Mouse (Mus musculus): ENCODE measurements around the gene Gm49340. TPM values are rescaled to one million over a fixed set of nuclear protein-coding genes. Genes with fewer than 3 reads are reported as not detected.

Gene Gm49340
- polyA plus RNA-seq, 1 experiment from 2014 or later: not detected

DNA sequence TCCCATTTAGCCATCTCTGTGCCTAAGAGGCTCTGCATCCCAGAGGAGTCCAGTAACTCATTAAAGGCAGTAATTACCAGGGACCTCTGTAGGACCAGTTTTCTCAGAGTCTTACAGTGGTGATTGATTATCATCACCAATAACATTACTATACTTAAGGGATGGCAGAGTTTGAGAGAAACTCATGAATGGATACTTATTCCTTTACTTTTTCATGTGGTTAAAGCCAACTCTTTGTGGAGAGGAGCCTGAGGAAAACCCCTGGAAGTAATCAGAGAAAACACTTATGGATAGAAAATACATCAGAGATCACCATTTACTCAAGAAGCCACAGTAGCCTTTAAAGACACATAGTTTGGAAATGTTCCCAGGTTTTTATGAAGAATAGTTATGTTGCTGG lies 70.0 kb downstream of the Gm49340 start, which contains the start of gene Olfr1:
Gene Olfr1 (minus strand): TSS at position 101 of the 400 bp plus-strand sequence.
- no peaks in the 10 kb centered on the region for H3K36me3 ChIP-seq (ENCODE audit: control insufficient read depth, insufficient read depth)
- no peak within 1 kb of the TSS for H3K27ac ChIP-seq (ENCODE audit: low read depth, low read length)
- no peak for ATAC-seq
- H3K9ac ChIP-seq (ENCODE audit: low read depth, low read length): no peak within 1 kb of the TSS
- H3K9me3 ChIP-seq (ENCODE audit: control insufficient read depth): no peaks in the 10 kb centered on the region
- H3K4me3 ChIP-seq (ENCODE audit: low read depth, low read length): no peak within 1 kb of the TSS
- no peak for TF ChIP-seq CTCF (IDR thresholded peaks at IDR 0.05; ENCODE audit: low read depth)
- H3K27me3 ChIP-seq (replicated peaks; ENCODE audit: control insufficient read depth, insufficient read depth, low read length): no peaks in the 10 kb centered on the region
- no peak within 1 kb of the TSS for H3K4me2 ChIP-seq (replicated peaks; ENCODE audit: low read depth)
- no peaks in the 10 kb centered on the region for H3K4me1 ChIP-seq (replicated peaks; ENCODE audit: control insufficient read depth, insufficient read depth, low read length)

Other genes starting within 250 kb of the Gm49340 start
- 0.30 and 0.31 TPM in 2 replicates for gene Itgae, start 239.2 kb upstream of the Gm49340 start, polyA plus RNA-seq (2015; fragmentation: Nextera tagmentation; extraction: Ambion mirVana)
- gene Haspin, start 191.4 kb upstream of the Gm49340 start, polyA plus RNA-seq (2015; fragmentation: Nextera tagmentation; extraction: Ambion mirVana): 5.7 and 7.3 TPM in 2 replicates
- gene P2rx5, start 169.3 kb upstream of the Gm49340 start, polyA plus RNA-seq (2015; fragmentation: Nextera tagmentation; extraction: Ambion mirVana): 0.04 and 0.08 TPM in 2 replicates
- 114 and 120 TPM in 2 replicates for gene Emc6, start 152.7 kb upstream of the Gm49340 start, polyA plus RNA-seq (2015; fragmentation: Nextera tagmentation; extraction: Ambion mirVana)
- 215 and 217 TPM in 2 replicates for gene Tax1bp3, start 152.7 kb upstream of the Gm49340 start, polyA plus RNA-seq (2015; fragmentation: Nextera tagmentation; extraction: Ambion mirVana)
- 46.8 and 53.2 TPM in 2 replicates for gene Ctns, start 130.7 kb upstream of the Gm49340 start, polyA plus RNA-seq (2015; fragmentation: Nextera tagmentation; extraction: Ambion mirVana)
- 21.3 and 26.3 TPM in 2 replicates for gene Shpk, start 130.3 kb upstream of the Gm49340 start, polyA plus RNA-seq (2015; fragmentation: Nextera tagmentation; extraction: Ambion mirVana)
- gene Trpv1, start 95.4 kb upstream of the Gm49340 start, polyA plus RNA-seq (2015; fragmentation: Nextera tagmentation; extraction: Ambion mirVana): 0.13 and 0.24 TPM in 2 replicates
- gene Trpv3, start 62.4 kb upstream of the Gm49340 start, polyA plus RNA-seq (2015; fragmentation: Nextera tagmentation; extraction: Ambion mirVana): 0.16 and 0.27 TPM in 2 replicates
- 8.4 and 13.5 TPM in 2 replicates for gene Aspa, start 145 bp upstream of the Gm49340 start, polyA plus RNA-seq (2015; fragmentation: Nextera tagmentation; extraction: Ambion mirVana)
- gene Spata22, start within 50 bp of the Gm49340 start, polyA plus RNA-seq (2015; fragmentation: Nextera tagmentation; extraction: Ambion mirVana): 0.14 and 0.16 TPM in 2 replicates
- not detected in 2 replicates for gene Olfr20, start 21.0 kb downstream of the Gm49340 start, polyA plus RNA-seq (2015; fragmentation: Nextera tagmentation; extraction: Ambion mirVana)
- gene Olfr376, start 41.5 kb downstream of the Gm49340 start, polyA plus RNA-seq (2015; fragmentation: Nextera tagmentation; extraction: Ambion mirVana): not detected in 2 replicates
- not detected in 2 replicates for gene Olfr1, start 69.9 kb downstream of the Gm49340 start, polyA plus RNA-seq (2015; fragmentation: Nextera tagmentation; extraction: Ambion mirVana)
- not detected in 2 replicates for gene Olfr378, start 98.7 kb downstream of the Gm49340 start, polyA plus RNA-seq (2015; fragmentation: Nextera tagmentation; extraction: Ambion mirVana)
- not detected in 2 replicates for gene Olfr380, start 127.8 kb downstream of the Gm49340 start, polyA plus RNA-seq (2015; fragmentation: Nextera tagmentation; extraction: Ambion mirVana)
- gene Olfr381, start 161.9 kb downstream of the Gm49340 start, polyA plus RNA-seq (2015; fragmentation: Nextera tagmentation; extraction: Ambion mirVana): not detected in 2 replicates
- not detected in 2 replicates for gene Olfr382, start 187.5 kb downstream of the Gm49340 start, polyA plus RNA-seq (2015; fragmentation: Nextera tagmentation; extraction: Ambion mirVana)

Data from intestine, postnatal 0 days (tissue).